Mouse (Mus musculus) forebrain, embryonic 12.5 days (tissue): ENCODE data around the gene Aprt. TPM values are rescaled to one million over a fixed set of nuclear protein-coding genes. Genes with fewer than 3 reads are reported as not detected.

ENCODE experiments used
- ATAC-seq: fragments of 200-750 bp; cut with Nextera tagmentation; 2 replicates; pipeline ENCODE4 v1.8.0; 2017; ENCODE audit warnings: moderate TSS enrichment; ENCODE audit not compliant: low FRiP score
- H3K27ac ChIP-seq: fragments of 300-500 bp; sonication (generic); 2 replicates; pipeline ENCODE4 v1.5.1; 2016; ENCODE audit warnings: mild to moderate bottlenecking
- H3K27me3 ChIP-seq: fragments of 300-500 bp; sonication (generic); 2 replicates; pipeline ENCODE4 v1.6.1; 2016; ENCODE audit warnings: mild to moderate bottlenecking
- H3K36me3 ChIP-seq: fragments of 300-500 bp; sonication (generic); replicated peaks from 2 replicates; pipeline ENCODE4 v1.6.1; 2016; ENCODE audit warnings: mild to moderate bottlenecking
- H3K4me1 ChIP-seq: fragments of 300-500 bp; sonication (generic); 2 replicates; pipeline ENCODE4 v1.6.1; 2016
- H3K4me2 ChIP-seq: fragments of 300-500 bp; sonication (generic); 2 replicates; pipeline ENCODE4 v1.6.1; 2016; ENCODE audit warnings: mild to moderate bottlenecking, moderate library complexity
- H3K4me3 ChIP-seq: fragments of 300-500 bp; sonication (generic); replicated peaks from 2 replicates; pipeline ENCODE4 v1.5.1; 2016; ENCODE audit warnings: mild to moderate bottlenecking
- H3K9ac ChIP-seq: fragments of 300-500 bp; sonication (generic); 2 replicates; pipeline ENCODE4 v1.6.1; 2016; ENCODE audit warnings: mild to moderate bottlenecking
- H3K9me3 ChIP-seq: fragments of 300-500 bp; sonication (generic); 2 replicates; pipeline ENCODE4 v1.6.1; 2016
- WGBS: fragments of 180-500 bp; shearing (Covaris S2); methylation state at CpG from one replicate; pipeline ENCODE4 v1.1.7; 2016; 5-methylcytosine and 5-hydroxymethylcytosine counted together
- polyA plus RNA-seq: library from polyadenylated mRNA; unstranded; fragments of >200 nt; fragmentation: Nextera tagmentation; extraction: Ambion mirVana; gene quantifications from 2 replicates; pipeline ENCODE4 v1.2.1, GENCODE M21; 2016

Gene Aprt
- polyA plus RNA-seq: 170 and 188 TPM in 2 replicates

- ATAC-seq: peak; percentile 93
- WGBS: under 1% methylated on average over 39 of the region's 39 CpGs
- Histone ChIP-seq H3K36me3 (peaks cover 33% of the 10 kb centered on the region), H3K27me3 (0 out of 2 replicates have a peak, but pooled peaks cover 3% of the 10 kb centered on the region), H3K27ac (peak within 1 kb of the TSS; percentile 26; the same call in 1 of the 2 replicates), H3K4me2 (peak within 1 kb of the TSS; percentile 69), H3K4me1 (peaks cover 46% of the 10 kb centered on the region), H3K9me3 (no peaks in the 10 kb centered on the region), H3K9ac (peak within 1 kb of the TSS; percentile 79), H3K4me3 (peak within 1 kb of the TSS; percentile 64)
Observed at GRCm38 (mm10) chr8:122576648-122577022, at the start of gene Aprt. Gene Aprt (minus strand): TSS chr8:122576909.

DNA sequence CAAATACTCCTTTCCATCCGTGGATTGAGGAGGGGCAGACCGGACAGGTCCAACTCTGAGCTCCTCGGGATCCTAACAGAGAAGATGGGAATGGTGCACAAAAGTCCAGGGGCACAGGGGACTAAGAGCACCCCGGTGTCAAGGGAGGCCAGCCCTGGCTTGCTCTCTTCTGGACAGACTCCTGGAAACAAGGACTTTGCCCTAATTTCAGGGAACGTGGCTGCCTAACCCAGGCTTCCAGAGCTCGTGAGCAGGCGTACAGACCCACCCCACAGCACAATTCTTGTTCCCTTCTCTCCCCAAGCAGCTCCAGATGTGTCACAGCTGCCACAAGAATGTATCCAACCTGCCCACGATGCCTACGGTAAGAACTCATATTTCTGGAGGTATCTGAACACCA lies 49.1 kb upstream of the Aprt start:
- 85% methylated on average over 9 of the region's 9 CpGs for WGBS
- peaks cover 3% of the 10 kb centered on the region; the same call in 1 of the 2 replicates for H3K4me1 ChIP-seq

GRCm38 (mm10) chr8:122624653-122625052 lies 47.9 kb upstream of the Aprt start:
- Histone ChIP-seq H3K9me3 (no peaks in the 10 kb centered on the region), H3K4me1 (peaks cover 4% of the 10 kb centered on the region), H3K4me3 (no peak overlapping the region), H3K4me2 (no peak overlapping the region), H3K9ac (no peak overlapping the region), H3K36me3 (peaks cover 7% of the 10 kb centered on the region; the same call in 1 of the 2 replicates), H3K27me3 (peaks cover 12% of the 10 kb centered on the region), H3K27ac (no peak overlapping the region)
- WGBS: 74% methylated on average over 5 of the region's 5 CpGs
- ATAC-seq: no peak

More for the DNA sequence above, 49.1 kb upstream of the Aprt start:
- Histone ChIP-seq H3K4me2 (no peak overlapping the region), H3K27me3 (peaks cover 19% of the 10 kb centered on the region), H3K9me3 (no peaks in the 10 kb centered on the region), H3K4me3 (no peak overlapping the region), H3K27ac (no peak overlapping the region), H3K9ac (no peak overlapping the region), H3K36me3 (peaks cover 7% of the 10 kb centered on the region; the same call in 1 of the 2 replicates)
- no peak for ATAC-seq

GRCm38 (mm10) chr8:122623844-122624642 lies 47.3 kb upstream of the Aprt start:
- Histone ChIP-seq H3K4me2 (no peak overlapping the region), H3K9me3 (no peaks in the 10 kb centered on the region), H3K9ac (no peak overlapping the region), H3K27ac (no peak overlapping the region), H3K4me3 (no peak overlapping the region), H3K36me3 (peaks cover 7% of the 10 kb centered on the region; the same call in 1 of the 2 replicates), H3K4me1 (peaks cover 4% of the 10 kb centered on the region; the same call in 1 of the 2 replicates), H3K27me3 (peaks cover 12% of the 10 kb centered on the region)
- ATAC-seq: no peak
- WGBS: 88% methylated on average over 17 of the region's 17 CpGs

GRCm38 (mm10) chr8:122622727-122623126 lies 46.0 kb upstream of the Aprt start, which contains the start of gene Pabpn1l:
Gene Pabpn1l (minus strand): TSS chr8:122622739.
- peaks cover 10% of the 10 kb centered on the region for H3K4me1 ChIP-seq
- no peak within 1 kb of the TSS for H3K4me2 ChIP-seq
- H3K9me3 ChIP-seq: no peaks in the 10 kb centered on the region
- H3K4me3 ChIP-seq: no peak within 1 kb of the TSS
- no peak for ATAC-seq
- no peak within 1 kb of the TSS for H3K9ac ChIP-seq
- no peaks in the 10 kb centered on the region for H3K36me3 ChIP-seq
- WGBS: 66% methylated on average over 6 of the region's 6 CpGs
- peaks cover 6% of the 10 kb centered on the region for H3K27me3 ChIP-seq
- H3K27ac ChIP-seq: no peak within 1 kb of the TSS

GRCm38 (mm10) chr8:122620446-122620845 lies 43.7 kb upstream of the Aprt start:
- ATAC-seq: no peak
- Histone ChIP-seq H3K9me3 (no peaks in the 10 kb centered on the region), H3K9ac (no peak overlapping the region), H3K4me3 (no peak overlapping the region), H3K27me3 (no peaks in the 10 kb centered on the region; the same call in 1 of the 2 replicates), H3K36me3 (no peaks in the 10 kb centered on the region; the same call in 1 of the 2 replicates), H3K4me1 (peaks cover 10% of the 10 kb centered on the region), H3K27ac (no peak overlapping the region), H3K4me2 (no peak overlapping the region)
- 35% methylated on average over 5 of the region's 5 CpGs for WGBS

GRCm38 (mm10) chr8:122618660-122619378 lies 42.1 kb upstream of the Aprt start:
- no peak for ATAC-seq
- no peak overlapping the region for H3K4me3 ChIP-seq
- WGBS: 82% methylated on average over 6 of the region's 6 CpGs
- no peak overlapping the region for H3K9ac ChIP-seq
- H3K36me3 ChIP-seq: no peaks in the 10 kb centered on the region; the same call in 1 of the 2 replicates
- H3K27me3 ChIP-seq: no peaks in the 10 kb centered on the region; the same call in 1 of the 2 replicates
- H3K4me1 ChIP-seq: peaks cover 10% of the 10 kb centered on the region
- no peaks in the 10 kb centered on the region for H3K9me3 ChIP-seq
- no peak overlapping the region for H3K4me2 ChIP-seq
- no peak overlapping the region for H3K27ac ChIP-seq

DNA sequence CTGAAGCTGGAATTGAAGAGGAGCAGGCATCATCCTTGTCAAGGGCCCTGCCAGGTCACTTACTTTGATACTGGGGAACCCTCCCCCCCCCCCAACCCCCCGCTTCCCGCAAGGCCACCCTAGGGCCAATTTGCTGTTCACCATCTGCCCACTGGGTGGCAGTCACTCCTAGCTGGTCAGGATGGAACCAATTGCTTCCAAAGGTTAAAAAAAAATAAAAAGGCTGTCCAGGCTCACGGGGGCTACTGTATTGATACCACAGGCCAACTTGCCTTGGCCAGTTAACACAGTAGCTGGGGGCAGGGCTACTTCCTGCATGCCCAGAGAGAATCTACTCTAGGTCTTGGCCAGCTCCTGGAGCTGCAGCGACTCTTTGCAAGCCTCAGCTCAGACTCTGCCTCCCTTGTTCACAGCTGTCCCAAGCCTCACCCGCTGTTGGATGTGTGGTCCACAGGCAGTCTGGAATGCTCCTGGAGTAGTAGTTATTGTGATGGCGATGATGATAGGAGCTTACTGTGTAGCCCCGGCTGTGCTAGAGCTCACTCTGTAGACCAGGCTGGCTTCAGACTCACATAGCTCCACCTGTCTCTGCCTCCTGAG lies 41.3 kb upstream of the Aprt start:
- Histone ChIP-seq H3K9ac (no peak overlapping the region), H3K4me2 (no peak overlapping the region), H3K4me3 (no peak overlapping the region), H3K27me3 (no peaks in the 10 kb centered on the region; the same call in 1 of the 2 replicates), H3K36me3 (peaks cover 3% of the 10 kb centered on the region; the same call in 1 of the 2 replicates), H3K4me1 (peaks cover 10% of the 10 kb centered on the region), H3K27ac (no peak overlapping the region), H3K9me3 (no peaks in the 10 kb centered on the region)
- 33% methylated on average over 5 of the region's 7 CpGs for WGBS
- 0 out of 2 replicates have a peak, but pooled peaks have one; percentile 28 for ATAC-seq

DNA sequence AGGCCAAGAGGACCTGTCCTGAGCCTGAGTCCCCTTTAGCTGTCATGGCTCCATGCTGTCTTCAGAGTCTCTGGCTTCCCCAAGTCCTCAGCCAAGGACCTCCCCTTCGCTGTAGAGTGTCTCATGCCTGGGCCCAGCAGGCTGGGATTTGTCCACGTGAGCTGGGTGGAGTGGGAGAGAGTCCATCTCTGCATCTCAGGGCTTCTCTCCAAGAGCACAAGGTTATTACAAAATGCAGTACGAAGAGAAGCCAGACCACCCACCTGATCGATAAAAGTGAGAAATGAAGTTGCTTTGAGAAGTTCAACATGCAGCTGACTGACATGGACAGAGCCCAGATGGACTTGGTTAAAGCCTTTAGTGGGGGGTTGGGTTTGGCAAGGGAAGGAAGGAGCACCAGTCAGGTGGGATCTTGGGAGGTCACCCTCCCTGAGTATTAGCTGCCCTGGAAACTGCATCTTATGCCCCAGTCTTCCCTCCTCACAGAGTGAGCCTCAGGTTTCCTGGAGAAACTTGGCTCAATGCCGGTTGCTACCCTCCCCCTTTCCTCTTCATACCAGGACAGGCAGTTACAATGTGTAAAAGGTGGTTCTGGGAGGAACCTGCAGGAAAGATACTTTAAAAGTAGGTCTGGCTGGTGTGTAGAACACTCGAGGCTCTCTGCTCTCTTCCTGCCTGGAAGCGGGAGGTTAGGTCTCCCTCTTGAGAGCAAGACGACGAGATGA lies 39.6 kb upstream of the Aprt start:
- 72% methylated on average over 9 of the region's 9 CpGs for WGBS
- no peak for ATAC-seq

DNA sequence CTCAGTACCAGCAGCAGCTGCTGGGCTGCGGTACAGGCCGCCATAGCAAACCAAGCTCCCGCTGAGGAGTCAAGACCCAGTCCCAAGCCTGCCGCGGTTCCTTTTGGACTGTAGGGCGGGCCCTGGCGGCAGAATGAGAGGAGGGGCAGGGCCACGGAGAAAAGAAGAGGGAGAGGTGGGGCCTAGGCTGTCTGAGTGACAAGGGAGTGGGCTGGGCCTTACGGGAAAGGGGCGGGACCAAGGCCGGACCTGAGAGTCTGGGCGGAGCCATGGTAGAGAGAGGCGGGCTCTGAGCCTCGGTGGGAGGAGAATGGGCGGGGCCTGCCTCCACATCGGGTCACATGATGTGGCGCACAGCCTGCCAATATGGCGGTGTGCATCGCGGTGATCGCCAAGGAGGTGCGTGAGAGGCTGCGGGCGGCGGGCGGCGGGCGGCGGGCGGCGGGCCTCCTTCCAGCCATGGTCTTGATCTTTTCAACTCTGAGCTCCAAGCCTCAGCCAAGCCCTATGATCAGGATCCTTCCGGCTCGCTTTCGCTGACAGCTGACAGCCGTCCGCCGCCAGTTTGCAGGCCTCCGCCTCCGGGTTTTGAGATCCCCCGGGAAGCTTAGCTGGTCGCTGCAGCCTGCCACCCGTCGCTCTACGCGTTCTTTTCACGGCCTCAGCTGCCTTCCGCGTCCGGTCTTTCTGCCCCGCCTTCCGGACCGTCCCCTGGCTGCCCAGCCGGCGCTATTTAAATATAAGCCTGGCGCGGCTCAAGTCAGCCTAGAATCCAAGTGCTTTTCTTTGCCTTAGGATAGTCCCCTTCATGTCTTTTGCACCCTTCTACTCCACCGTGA lies 34.8 kb upstream of the Aprt start, which contains the start of the genes Galns and Trappc2l:
Gene Galns (minus strand): TSS at position 169 of the 839 bp plus-strand sequence.
Gene Trappc2l (plus strand): TSS at position 346 of the 839 bp plus-strand sequence.
- under 1% methylated on average over 57 of the region's 57 CpGs for WGBS
- no peaks in the 10 kb centered on the region for H3K9me3 ChIP-seq
- ATAC-seq: peak; percentile 99
- peak within 1 kb of the TSS; percentile 71 for H3K4me3 ChIP-seq
- H3K27me3 ChIP-seq: no peaks in the 10 kb centered on the region
- H3K4me2 ChIP-seq: peak within 1 kb of the TSS; percentile 91
- H3K4me1 ChIP-seq: peaks cover 21% of the 10 kb centered on the region
- H3K9ac ChIP-seq: peak within 1 kb of the TSS; percentile 73
- peak within 1 kb of the TSS; percentile 71 for H3K27ac ChIP-seq
- peaks cover 3% of the 10 kb centered on the region; the same call in 1 of the 2 replicates for H3K36me3 ChIP-seq

More for the DNA sequence above, 39.6 kb upstream of the Aprt start:
- Histone ChIP-seq H3K27me3 (no peaks in the 10 kb centered on the region; the same call in 1 of the 2 replicates), H3K4me1 (peaks cover 23% of the 10 kb centered on the region), H3K9me3 (no peaks in the 10 kb centered on the region), H3K4me2 (no peak overlapping the region), H3K27ac (no peak overlapping the region), H3K36me3 (peaks cover 3% of the 10 kb centered on the region; the same call in 1 of the 2 replicates), H3K4me3 (no peak overlapping the region), H3K9ac (no peak overlapping the region)
